Mouse (Mus musculus) myocyte (in vitro differentiated cells): ENCODE results near the gene Rps17. TPM values are rescaled to one million over a fixed set of nuclear protein-coding genes. Genes with fewer than 3 reads are reported as not detected.
A peak's percentile ranks its signal among the peaks of the same experiment; 100 is the strongest.

Experiments
- H3K27me3 ChIP-seq: one replicate; pipeline ENCODE4 v1.6.1; 2011; ENCODE audit not compliant: control insufficient read depth, insufficient read depth, insufficient read length
- H3K36me3 ChIP-seq: one replicate; pipeline ENCODE4 v1.6.1; 2011; ENCODE audit not compliant: control insufficient read depth, insufficient read depth
- H3K4me2 ChIP-seq: one replicate; pipeline ENCODE4 v1.6.1; 2011; ENCODE audit warnings: low read depth, control low read depth
- H3K4me3 ChIP-seq: one replicate; pipeline ENCODE4 v1.5.1; 2011; ENCODE audit warnings: mild to moderate bottlenecking, control low read depth, moderate library complexity
- H3K79me2 ChIP-seq: one replicate; pipeline ENCODE4 v1.6.1; 2011; ENCODE audit not compliant: control insufficient read depth, insufficient read depth
- H3ac ChIP-seq: one replicate; pipeline ENCODE4 v1.6.1; 2011; ENCODE audit not compliant: control insufficient read depth, insufficient read length
- CEBPB ChIP-seq: IDR thresholded peaks from 2 replicates; pipeline ENCODE4 v1.6.1; 2011; ENCODE audit warnings: mild to moderate bottlenecking, moderate library complexity; ENCODE audit not compliant: poor library complexity, insufficient read depth, severe bottlenecking
- E2F4 ChIP-seq: IDR thresholded peaks from one replicate; pipeline ENCODE4 v1.6.1; 2011; ENCODE audit warnings: mild to moderate bottlenecking, control low read depth, moderate library complexity; ENCODE audit not compliant: insufficient read depth
- MAX ChIP-seq: IDR thresholded peaks from one replicate; pipeline ENCODE4 v1.6.1; 2011; ENCODE audit warnings: low read depth, mild to moderate bottlenecking, control low read depth
- MYOD1 ChIP-seq, 3 experiments: IDR thresholded peaks; one replicate each; pipeline ENCODE4 v1.6.1; 2011; ENCODE audit warnings: control low read depth in 2 of 3, low read depth in 2 of 3, mild to moderate bottlenecking in 2 of 3, moderate library complexity in 1 of 3; ENCODE audit not compliant: insufficient read length in 2 of 3, control insufficient read depth in 1 of 3
- MYOG ChIP-seq, 3 experiments: IDR thresholded peaks; one replicate each; pipeline ENCODE4 v1.6.1; 2011; ENCODE audit warnings: control low read depth in 2 of 3, low read depth in 2 of 3, mild to moderate bottlenecking in 2 of 3; ENCODE audit not compliant: insufficient read length in 2 of 3, control insufficient read depth in 1 of 3, insufficient read depth in 1 of 3
- POLR2A ChIP-seq: IDR thresholded peaks from one replicate; pipeline ENCODE4 v1.6.1; 2011; ENCODE audit warnings: low read depth, mild to moderate bottlenecking, control low read depth, moderate library complexity; ENCODE audit not compliant: insufficient read length
- POLR2AphosphoS2 ChIP-seq: IDR thresholded peaks from one replicate; pipeline ENCODE4 v1.6.1; 2011; ENCODE audit warnings: low read depth, control low read depth; ENCODE audit not compliant: insufficient read length
- REST ChIP-seq: IDR thresholded peaks from one replicate; pipeline ENCODE4 v1.6.1; 2011; ENCODE audit warnings: mild to moderate bottlenecking, control low read depth, moderate library complexity; ENCODE audit not compliant: insufficient read depth, insufficient read length
- SRF ChIP-seq: IDR thresholded peaks from one replicate; pipeline ENCODE4 v1.6.1; 2011; ENCODE audit warnings: low read depth; ENCODE audit not compliant: control insufficient read depth, insufficient read length
- TCF12 ChIP-seq: IDR thresholded peaks from one replicate; pipeline ENCODE4 v1.6.1; 2011; ENCODE audit warnings: mild to moderate bottlenecking, control low read depth; ENCODE audit not compliant: poor library complexity, insufficient read depth, severe bottlenecking
- TCF3 ChIP-seq: IDR thresholded peaks from one replicate; pipeline ENCODE4 v1.6.1; 2011; ENCODE audit warnings: low read depth, control low read depth; ENCODE audit not compliant: insufficient read length
- USF1 ChIP-seq: IDR thresholded peaks from one replicate; pipeline ENCODE4 v1.6.1; 2011; ENCODE audit warnings: low read depth, mild to moderate bottlenecking, control low read depth, moderate library complexity
- polyA plus RNA-seq: library from polyadenylated mRNA; unstranded; fragments of >200 nt; fragmentation: generic; extraction: Trizol; gene quantifications from one replicate; pipeline ENCODE4 v1.2.1, GENCODE M21; 2012; ENCODE audit warnings: missing spikeins

Rps17 gene
- polyA plus RNA-seq: 2,418 TPM

DNA sequence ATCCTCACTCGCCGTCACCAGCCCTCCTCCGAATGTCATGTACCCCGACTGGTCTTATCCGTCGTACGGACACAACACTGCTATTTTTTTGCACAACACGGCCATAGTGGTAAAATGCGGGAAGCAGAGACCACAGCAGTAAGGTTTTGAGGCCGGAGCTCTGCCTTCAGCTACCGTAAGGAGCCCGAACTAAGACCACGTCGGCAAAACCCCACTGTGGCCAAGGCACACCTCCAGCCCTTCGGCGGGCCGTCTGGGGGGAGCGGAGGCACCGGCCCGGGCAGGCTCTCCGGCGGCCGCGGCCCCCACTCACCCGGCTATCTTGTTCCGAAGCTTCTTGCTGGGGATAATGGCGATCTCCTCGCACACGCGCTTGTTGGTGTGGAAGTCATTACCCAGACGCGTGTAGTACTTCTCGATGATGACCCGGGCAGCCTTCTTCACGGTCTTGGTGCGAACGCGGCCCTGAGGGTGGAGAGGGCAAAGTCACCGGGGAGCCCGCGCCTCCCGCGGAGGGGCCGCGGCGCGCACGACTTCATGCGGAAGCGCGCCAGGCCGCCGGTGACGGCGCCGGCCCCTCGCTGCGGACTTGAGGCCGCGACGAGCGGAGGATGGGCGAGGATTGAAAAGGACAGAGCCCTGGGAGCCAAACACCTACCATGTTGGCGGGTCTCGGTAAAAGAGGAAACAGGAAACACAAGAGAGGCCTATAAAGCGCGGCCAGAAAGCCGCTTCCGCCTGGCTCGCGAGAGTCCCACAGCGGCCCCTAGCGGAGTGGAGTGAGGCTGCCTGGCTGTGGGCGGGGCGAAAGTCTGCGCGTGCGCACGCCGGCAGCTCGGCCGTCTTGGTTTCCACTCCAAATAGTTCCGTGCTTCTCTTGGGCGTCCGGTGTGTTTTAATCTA is at the start of gene Rps17:
TSS of gene Rps17 (minus strand) at position 711 of the 903 bp plus-strand sequence.
- Histone ChIP-seq H3K4me3 (peak within 1 kb of the TSS; percentile 84), H3K4me2 (peak within 1 kb of the TSS; percentile 100), H3K79me2 (peaks cover 46% of the 10 kb centered on the region), H3ac (peak within 1 kb of the TSS; percentile 76), H3K27me3 (peaks cover 4% of the 10 kb centered on the region), H3K36me3 (peaks cover 39% of the 10 kb centered on the region)
- no peak for TF ChIP-seq CEBPB
- no peak for TF ChIP-seq USF1
- no peak for TF ChIP-seq REST
- peak; percentile 29 for TF ChIP-seq MAX
- TF ChIP-seq E2F4: peak; percentile 1
- peak; percentile 70 for TF ChIP-seq POLR2A
- TF ChIP-seq MYOG (IDR thresholded peaks at IDR 0.05; ENCODE audit: control insufficient read depth in 1 of 3, insufficient read depth in 1 of 3, insufficient read length in 2 of 3, low read depth in 2 of 3): no peak

DNA sequence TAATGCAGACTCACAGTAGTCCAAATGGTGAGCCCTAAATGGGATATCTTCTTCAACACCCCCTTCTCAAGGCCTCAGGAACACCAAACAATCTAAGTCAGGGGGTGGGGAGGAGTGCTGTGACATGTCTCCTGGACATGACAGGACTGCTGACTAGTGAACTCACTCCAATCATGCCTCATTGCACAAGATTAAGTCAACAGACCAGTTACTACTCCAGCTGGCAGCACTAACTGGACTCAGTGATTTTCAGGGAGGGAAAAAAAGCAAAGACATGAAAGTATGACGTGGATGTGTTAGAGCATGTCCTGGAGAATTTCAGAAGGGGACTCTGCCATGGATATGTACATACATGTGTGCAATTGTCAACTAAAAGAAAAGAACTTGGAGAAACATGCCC is 34.3 kb upstream of the Rps17 start:
- H3ac ChIP-seq: no peak overlapping the region
- H3K4me2 ChIP-seq: no peak overlapping the region
- H3K36me3 ChIP-seq: no peaks in the 10 kb centered on the region
- H3K4me3 ChIP-seq: no peak overlapping the region
- H3K79me2 ChIP-seq: no peaks in the 10 kb centered on the region
- TF ChIP-seq MAX: no peak
- TF ChIP-seq MYOD1 (IDR thresholded peaks at IDR 0.05; ENCODE audit: control insufficient read depth in 1 of 3, insufficient read length in 2 of 3, low read depth in 2 of 3): no peak
- no peak for TF ChIP-seq USF1
- TF ChIP-seq POLR2AphosphoS2: no peak
- no peak for TF ChIP-seq TCF3
- no peak for TF ChIP-seq E2F4
- no peak for TF ChIP-seq POLR2A
- no peak for TF ChIP-seq TCF12
- TF ChIP-seq SRF: no peak
- no peak for TF ChIP-seq MYOG (IDR thresholded peaks at IDR 0.05; ENCODE audit: control insufficient read depth in 1 of 3, insufficient read depth in 1 of 3, insufficient read length in 2 of 3, low read depth in 2 of 3)
- TF ChIP-seq CEBPB: no peak
- TF ChIP-seq REST: no peak
- peaks cover 5% of the 10 kb centered on the region for H3K27me3 ChIP-seq

DNA sequence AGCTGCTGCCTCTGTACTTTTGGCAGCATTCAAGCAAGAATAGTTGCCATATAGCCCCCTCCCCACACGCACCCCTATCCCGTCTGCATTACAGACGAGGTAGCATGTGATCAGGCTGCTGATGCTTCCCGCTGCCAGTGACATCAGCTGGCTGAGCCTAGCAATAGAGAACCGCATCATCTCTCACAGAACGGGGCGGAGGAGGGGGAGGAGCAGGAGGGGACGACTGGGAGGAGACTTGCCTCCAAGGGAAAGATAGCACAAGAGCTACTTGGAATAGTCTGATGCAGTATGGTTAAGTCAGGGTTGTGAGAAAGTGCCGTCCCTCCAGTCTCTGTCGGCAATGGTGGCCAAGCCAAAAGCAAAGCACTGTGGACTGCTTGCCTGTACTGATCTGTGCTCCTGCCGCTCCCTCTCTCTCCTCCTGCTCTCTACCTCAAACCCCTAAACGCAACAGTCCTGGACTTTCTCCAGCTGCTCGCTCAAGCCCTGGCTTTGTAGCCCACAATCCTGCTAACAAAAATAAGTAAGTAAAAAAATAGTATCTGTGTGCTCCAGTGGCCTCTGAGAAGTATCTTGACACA is 27.4 kb upstream of the Rps17 start:
- H3K4me2 ChIP-seq: peak overlapping the region; percentile 12
- no peak overlapping the region for H3K4me3 ChIP-seq
- TF ChIP-seq SRF (no peak), MYOG (IDR thresholded peaks at IDR 0.05; ENCODE audit: control insufficient read depth in 1 of 3, insufficient read depth in 1 of 3, insufficient read length in 2 of 3, low read depth in 2 of 3) (no peak), MAX (no peak), MYOD1 (IDR thresholded peaks at IDR 0.05; ENCODE audit: control insufficient read depth in 1 of 3, insufficient read length in 2 of 3, low read depth in 2 of 3) (no peak), CEBPB (no peak), POLR2AphosphoS2 (no peak), POLR2A (no peak), TCF12 (no peak)
- peaks cover 17% of the 10 kb centered on the region for H3K27me3 ChIP-seq
- no peaks in the 10 kb centered on the region for H3K79me2 ChIP-seq
- no peaks in the 10 kb centered on the region for H3K36me3 ChIP-seq
- no peak overlapping the region for H3ac ChIP-seq

DNA sequence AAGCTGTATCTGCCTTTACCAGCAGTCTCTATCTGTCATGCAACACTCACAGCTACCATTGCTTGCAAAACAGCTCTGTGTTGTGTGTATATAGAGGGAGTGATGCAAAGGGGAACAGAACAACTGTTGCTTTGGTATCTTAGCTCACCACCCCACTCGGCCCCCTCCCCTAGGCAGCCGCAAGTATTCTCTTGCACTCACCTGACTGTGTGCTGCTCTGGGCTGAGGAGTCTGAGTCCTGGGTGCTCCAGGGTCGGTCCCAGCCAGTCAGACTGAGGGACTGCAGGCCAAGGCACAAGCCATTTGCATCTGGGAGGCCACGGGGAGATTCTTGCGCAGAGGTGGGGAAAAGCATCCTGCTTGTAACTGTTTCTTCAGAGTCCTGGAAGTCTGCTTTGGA is 26.8 kb upstream of the Rps17 start:
- Histone ChIP-seq H3K4me2 (no peak overlapping the region), H3K27me3 (peaks cover 17% of the 10 kb centered on the region), H3K4me3 (no peak overlapping the region), H3K79me2 (no peaks in the 10 kb centered on the region), H3K36me3 (no peaks in the 10 kb centered on the region), H3ac (no peak overlapping the region)
- no peak for TF ChIP-seq MYOG (IDR thresholded peaks at IDR 0.05; ENCODE audit: control insufficient read depth in 1 of 3, insufficient read depth in 1 of 3, insufficient read length in 2 of 3, low read depth in 2 of 3)
- no peak for TF ChIP-seq TCF3
- no peak for TF ChIP-seq TCF12
- no peak for TF ChIP-seq POLR2AphosphoS2
- no peak for TF ChIP-seq E2F4
- TF ChIP-seq CEBPB: no peak
- TF ChIP-seq USF1: no peak

DNA sequence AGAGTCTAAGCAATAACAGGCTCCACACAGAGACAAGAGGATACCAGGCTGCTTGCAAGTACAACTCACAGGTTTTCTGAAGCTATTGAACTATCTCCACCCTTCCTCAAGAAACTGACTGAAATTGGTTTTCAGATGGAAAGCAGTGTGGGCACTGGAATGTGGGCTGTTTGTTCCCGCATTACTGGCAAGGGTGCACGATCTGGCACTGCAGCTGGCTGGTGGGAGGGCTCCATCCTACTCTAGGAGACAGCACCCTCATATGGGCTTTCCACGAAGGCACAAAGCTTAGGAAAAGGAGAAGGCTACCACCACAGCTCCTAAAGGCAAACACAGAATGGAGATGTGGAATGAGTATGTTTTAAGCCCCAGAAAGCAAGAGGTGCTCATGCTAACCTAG is 24.7 kb upstream of the Rps17 start:
- Histone ChIP-seq H3K27me3 (peaks cover 18% of the 10 kb centered on the region), H3K36me3 (no peaks in the 10 kb centered on the region), H3K4me3 (no peak overlapping the region), H3K4me2 (no peak overlapping the region), H3K79me2 (no peaks in the 10 kb centered on the region), H3ac (no peak overlapping the region)
- TF ChIP-seq POLR2A: no peak
- no peak for TF ChIP-seq MYOG (IDR thresholded peaks at IDR 0.05; ENCODE audit: control insufficient read depth in 1 of 3, insufficient read depth in 1 of 3, insufficient read length in 2 of 3, low read depth in 2 of 3)
- no peak for TF ChIP-seq SRF
- no peak for TF ChIP-seq E2F4
- TF ChIP-seq CEBPB: no peak
- TF ChIP-seq MYOD1 (IDR thresholded peaks at IDR 0.05; ENCODE audit: control insufficient read depth in 1 of 3, insufficient read length in 2 of 3, low read depth in 2 of 3): no peak
- no peak for TF ChIP-seq MAX
- TF ChIP-seq TCF3: no peak
- no peak for TF ChIP-seq TCF12
- TF ChIP-seq USF1: no peak
- no peak for TF ChIP-seq REST
- no peak for TF ChIP-seq POLR2AphosphoS2
